Mouse (Mus musculus): ENCODE measurements around the gene Crim1. TPM values are rescaled to one million over a fixed set of nuclear protein-coding genes. Genes with fewer than 3 reads are reported as not detected.
A peak's percentile ranks its signal among the peaks of the same experiment; 100 is the strongest.

Crim1 gene
- polyA plus RNA-seq, 1 experiment from 2014 or later: 11.9 TPM

- ATAC-seq (ENCODE audit: low FRiP score, low TSS enrichment) (no peak), DNase-seq (peak; percentile 28)
- Histone ChIP-seq H3K4me2 (ENCODE audit: low read length) (peak overlapping the region; percentile 98), H3K9me3 (ENCODE audit: control insufficient read depth, low read length) (no peaks in the 10 kb centered on the region), H3K36me3 (ENCODE audit: control insufficient read depth, insufficient read depth, low read length) (no peaks in the 10 kb centered on the region), H3K27me3 (ENCODE audit: control insufficient read depth, insufficient read depth, low read length) (no peaks in the 10 kb centered on the region), H3K4me3 (replicated peaks; ENCODE audit: low read depth, low read length) (peak overlapping the region; percentile 74), H3K4me1 (ENCODE audit: control insufficient read depth, insufficient read depth, low read length) (peaks cover 27% of the 10 kb centered on the region), H3K27ac (replicated peaks; ENCODE audit: low read depth, low read length) (no peak overlapping the region), H3K9ac (replicated peaks; ENCODE audit: low read length) (no peak overlapping the region; the same call in 1 of the 2 replicates)
- WGBS: 44% methylated on average over 3 of the region's 3 CpGs
Observed at GRCm38 (mm10) chr17:78202756-78203155, 2.7 kb downstream of the Crim1 start.

DNA sequence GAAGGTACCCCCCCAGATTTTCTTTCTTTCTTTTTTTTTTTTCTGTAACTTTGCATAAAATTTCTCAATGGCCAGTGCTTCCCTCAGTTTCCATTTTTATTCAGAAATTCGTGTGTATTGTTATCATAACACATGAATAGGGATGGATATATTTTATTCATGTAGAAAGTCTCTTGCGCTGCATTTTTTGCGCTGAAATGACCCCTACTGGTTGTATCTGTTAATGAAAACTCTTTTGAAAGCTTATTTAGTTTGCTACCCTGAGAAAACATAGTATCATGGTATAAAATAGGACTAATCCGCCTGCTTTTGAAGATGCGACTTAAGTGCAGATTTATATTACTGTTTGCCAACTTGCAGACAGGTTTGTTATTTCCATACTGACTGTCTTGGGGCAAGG, 3.4 kb downstream of the Crim1 start:
- peaks cover 27% of the 10 kb centered on the region for H3K4me1 ChIP-seq (ENCODE audit: control insufficient read depth, insufficient read depth, low read length)
- ATAC-seq (ENCODE audit: low FRiP score, low TSS enrichment) (no peak), DNase-seq (peak; percentile 82)
- H3K36me3 ChIP-seq (ENCODE audit: control insufficient read depth, insufficient read depth, low read length): no peaks in the 10 kb centered on the region
- no peak overlapping the region for H3K27ac ChIP-seq (replicated peaks; ENCODE audit: low read depth, low read length)
- WGBS: 36% methylated on average over 5 of the region's 5 CpGs
- no peaks in the 10 kb centered on the region for H3K9me3 ChIP-seq (ENCODE audit: control insufficient read depth, low read length)
- H3K27me3 ChIP-seq (ENCODE audit: control insufficient read depth, insufficient read depth, low read length): no peaks in the 10 kb centered on the region
- 0 out of 2 replicates have a peak overlapping the region, but pooled peaks have one; percentile 10 for H3K9ac ChIP-seq (replicated peaks; ENCODE audit: low read length)
- peak overlapping the region; percentile 74 for H3K4me3 ChIP-seq (replicated peaks; ENCODE audit: low read depth, low read length)
- peak overlapping the region; percentile 98 for H3K4me2 ChIP-seq (ENCODE audit: low read length)

- Histone ChIP-seq H3K4me1 (ENCODE audit: control insufficient read depth, insufficient read depth, low read length) (peaks cover 27% of the 10 kb centered on the region), H3K36me3 (ENCODE audit: control insufficient read depth, insufficient read depth, low read length) (no peaks in the 10 kb centered on the region), H3K9me3 (ENCODE audit: control insufficient read depth, low read length) (no peaks in the 10 kb centered on the region), H3K4me3 (replicated peaks; ENCODE audit: low read depth, low read length) (no peak overlapping the region), H3K4me2 (ENCODE audit: low read length) (no peak overlapping the region), H3K9ac (replicated peaks; ENCODE audit: low read length) (no peak overlapping the region), H3K27me3 (ENCODE audit: control insufficient read depth, insufficient read depth, low read length) (no peaks in the 10 kb centered on the region), H3K27ac (replicated peaks; ENCODE audit: low read depth, low read length) (no peak overlapping the region)
- 63% methylated on average over 2 of the region's 2 CpGs for WGBS
- no peak for ATAC-seq (ENCODE audit: low FRiP score, low TSS enrichment)
- DNase-seq: no peak
Observed at GRCm38 (mm10) chr17:78206421-78206820, 6.4 kb downstream of the Crim1 start.

- ATAC-seq (ENCODE audit: low FRiP score, low TSS enrichment): no peak
- Histone ChIP-seq H3K9me3 (ENCODE audit: control insufficient read depth, low read length) (no peaks in the 10 kb centered on the region), H3K4me1 (ENCODE audit: control insufficient read depth, insufficient read depth, low read length) (peaks cover 21% of the 10 kb centered on the region; the same call in 1 of the 2 replicates), H3K27me3 (ENCODE audit: control insufficient read depth, insufficient read depth, low read length) (no peaks in the 10 kb centered on the region), H3K27ac (replicated peaks; ENCODE audit: low read depth, low read length) (no peak overlapping the region), H3K4me3 (replicated peaks; ENCODE audit: low read depth, low read length) (no peak overlapping the region), H3K9ac (replicated peaks; ENCODE audit: low read length) (no peak overlapping the region), H3K4me2 (ENCODE audit: low read length) (no peak overlapping the region), H3K36me3 (ENCODE audit: control insufficient read depth, insufficient read depth, low read length) (no peaks in the 10 kb centered on the region)
- WGBS: 90% methylated on average over 3 of the region's 3 CpGs
- DNase-seq: no peak
Observed at GRCm38 (mm10) chr17:78207246-78207645, 7.2 kb downstream of the Crim1 start.

DNA sequence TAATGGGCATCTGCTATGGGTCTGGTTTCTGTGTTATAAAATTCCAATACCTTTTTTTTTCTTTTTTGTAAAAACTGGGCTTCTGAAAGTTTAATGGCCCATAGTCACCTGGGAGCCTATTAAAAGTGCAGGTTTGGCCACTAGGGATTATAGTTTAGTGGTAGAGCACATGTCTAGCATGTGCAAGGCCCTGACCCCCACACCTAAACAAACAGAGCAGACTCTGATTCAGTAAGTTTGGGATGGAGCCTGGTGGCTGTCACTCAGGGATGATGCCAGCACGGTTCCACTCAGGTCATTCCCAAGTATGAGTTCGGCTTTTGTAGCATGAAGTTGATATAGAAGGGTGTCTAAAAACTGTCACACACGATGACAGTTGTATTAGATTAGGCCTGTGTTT, 8.8 kb downstream of the Crim1 start:
- DNase-seq: no peak
- H3K36me3 ChIP-seq (ENCODE audit: control insufficient read depth, insufficient read depth, low read length): no peaks in the 10 kb centered on the region
- H3K4me3 ChIP-seq (replicated peaks; ENCODE audit: low read depth, low read length): no peak overlapping the region
- H3K9ac ChIP-seq (replicated peaks; ENCODE audit: low read length): no peak overlapping the region
- ATAC-seq (ENCODE audit: low FRiP score, low TSS enrichment): no peak
- peaks cover 9% of the 10 kb centered on the region; the same call in 1 of the 2 replicates for H3K4me1 ChIP-seq (ENCODE audit: control insufficient read depth, insufficient read depth, low read length)
- no peak overlapping the region for H3K4me2 ChIP-seq (ENCODE audit: low read length)
- no peak overlapping the region for H3K27ac ChIP-seq (replicated peaks; ENCODE audit: low read depth, low read length)
- H3K9me3 ChIP-seq (ENCODE audit: control insufficient read depth, low read length): no peaks in the 10 kb centered on the region
- 91% methylated on average over 3 of the region's 3 CpGs for WGBS
- no peaks in the 10 kb centered on the region for H3K27me3 ChIP-seq (ENCODE audit: control insufficient read depth, insufficient read depth, low read length)

- Histone ChIP-seq H3K27me3 (ENCODE audit: control insufficient read depth, insufficient read depth, low read length) (no peaks in the 10 kb centered on the region), H3K4me2 (ENCODE audit: low read length) (no peak overlapping the region), H3K27ac (replicated peaks; ENCODE audit: low read depth, low read length) (no peak overlapping the region), H3K9ac (replicated peaks; ENCODE audit: low read length) (no peak overlapping the region), H3K4me1 (ENCODE audit: control insufficient read depth, insufficient read depth, low read length) (0 out of 2 replicates have a peak, but pooled peaks cover 5% of the 10 kb centered on the region), H3K36me3 (ENCODE audit: control insufficient read depth, insufficient read depth, low read length) (no peaks in the 10 kb centered on the region), H3K4me3 (replicated peaks; ENCODE audit: low read depth, low read length) (no peak overlapping the region), H3K9me3 (ENCODE audit: control insufficient read depth, low read length) (no peaks in the 10 kb centered on the region)
- 93% methylated on average over 2 of the region's 2 CpGs for WGBS
- DNase-seq: no peak
- ATAC-seq (ENCODE audit: low FRiP score, low TSS enrichment): no peak
Observed at GRCm38 (mm10) chr17:78209646-78210045, 9.6 kb downstream of the Crim1 start.

DNA sequence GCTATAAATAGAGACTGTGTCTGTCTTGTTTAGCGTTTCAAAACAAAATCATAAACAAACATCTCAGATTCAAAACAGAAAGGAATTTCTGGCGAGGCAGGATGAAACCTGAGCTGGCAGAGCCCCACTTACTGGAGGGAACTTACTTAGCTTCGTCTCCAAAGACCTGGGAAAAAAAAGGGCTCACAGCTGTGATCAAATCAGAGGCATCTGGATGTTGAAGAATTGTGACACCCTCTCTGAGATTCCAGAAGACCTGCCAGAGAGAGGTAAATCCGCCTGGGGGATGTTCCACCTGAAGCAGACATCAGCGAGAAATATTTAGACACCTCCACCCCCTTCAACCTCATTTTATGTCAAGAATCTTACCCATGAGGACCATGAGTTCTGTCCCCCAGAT, 11.8 kb downstream of the Crim1 start:
- no peak overlapping the region for H3K27ac ChIP-seq (replicated peaks; ENCODE audit: low read depth, low read length)
- H3K4me1 ChIP-seq (ENCODE audit: control insufficient read depth, insufficient read depth, low read length): no peaks in the 10 kb centered on the region
- 77% methylated on average over 5 of the region's 5 CpGs for WGBS
- DNase-seq (no peak), ATAC-seq (ENCODE audit: low FRiP score, low TSS enrichment) (no peak)
- no peak overlapping the region for H3K4me2 ChIP-seq (ENCODE audit: low read length)
- no peak overlapping the region for H3K4me3 ChIP-seq (replicated peaks; ENCODE audit: low read depth, low read length)
- H3K9me3 ChIP-seq (ENCODE audit: control insufficient read depth, low read length): no peaks in the 10 kb centered on the region
- no peaks in the 10 kb centered on the region for H3K36me3 ChIP-seq (ENCODE audit: control insufficient read depth, insufficient read depth, low read length)
- no peak overlapping the region for H3K9ac ChIP-seq (replicated peaks; ENCODE audit: low read length)
- no peaks in the 10 kb centered on the region for H3K27me3 ChIP-seq (ENCODE audit: control insufficient read depth, insufficient read depth, low read length)

DNA sequence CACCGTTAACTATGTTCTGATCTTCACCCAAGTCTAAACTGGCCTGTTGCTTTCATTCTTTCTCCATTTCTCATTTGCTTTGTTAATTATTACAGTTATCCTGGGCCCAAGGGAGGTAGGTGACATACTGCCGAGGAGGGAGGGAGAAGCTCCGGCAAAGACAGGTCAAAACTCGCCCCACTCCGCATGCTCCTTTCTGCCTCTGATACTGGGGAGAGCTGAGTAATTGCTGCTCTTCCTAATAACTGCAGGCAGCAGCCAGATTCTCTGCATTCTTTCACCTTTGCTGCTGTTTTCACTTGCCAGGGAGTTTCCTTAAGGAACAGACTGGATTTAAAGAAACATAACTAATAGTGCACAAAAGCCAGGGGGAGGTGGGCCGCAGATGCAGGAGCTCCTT, 13.1 kb downstream of the Crim1 start:
- H3K36me3 ChIP-seq (ENCODE audit: control insufficient read depth, insufficient read depth, low read length): no peaks in the 10 kb centered on the region
- no peak overlapping the region for H3K27ac ChIP-seq (replicated peaks; ENCODE audit: low read depth, low read length)
- DNase-seq (no peak), ATAC-seq (ENCODE audit: low FRiP score, low TSS enrichment) (no peak)
- 82% methylated on average over 6 of the region's 6 CpGs for WGBS
- H3K4me1 ChIP-seq (ENCODE audit: control insufficient read depth, insufficient read depth, low read length): no peaks in the 10 kb centered on the region
- no peaks in the 10 kb centered on the region for H3K27me3 ChIP-seq (ENCODE audit: control insufficient read depth, insufficient read depth, low read length)
- H3K4me2 ChIP-seq (ENCODE audit: low read length): no peak overlapping the region
- no peaks in the 10 kb centered on the region for H3K9me3 ChIP-seq (ENCODE audit: control insufficient read depth, low read length)
- H3K9ac ChIP-seq (replicated peaks; ENCODE audit: low read length): no peak overlapping the region
- H3K4me3 ChIP-seq (replicated peaks; ENCODE audit: low read depth, low read length): no peak overlapping the region

GRCm38 (mm10) chr17:78216526-78216925, 16.5 kb downstream of the Crim1 start:
- no peaks in the 10 kb centered on the region for H3K9me3 ChIP-seq (ENCODE audit: control insufficient read depth, low read length)
- no peaks in the 10 kb centered on the region for H3K27me3 ChIP-seq (ENCODE audit: control insufficient read depth, insufficient read depth, low read length)
- no peak for DNase-seq
- no peaks in the 10 kb centered on the region for H3K4me1 ChIP-seq (ENCODE audit: control insufficient read depth, insufficient read depth, low read length)
- H3K4me3 ChIP-seq (replicated peaks; ENCODE audit: low read depth, low read length): no peak overlapping the region
- H3K4me2 ChIP-seq (ENCODE audit: low read length): no peak overlapping the region
- no peaks in the 10 kb centered on the region for H3K36me3 ChIP-seq (ENCODE audit: control insufficient read depth, insufficient read depth, low read length)
- 80% methylated on average over 3 of the region's 3 CpGs for WGBS
- no peak overlapping the region for H3K27ac ChIP-seq (replicated peaks; ENCODE audit: low read depth, low read length)
- H3K9ac ChIP-seq (replicated peaks; ENCODE audit: low read length): no peak overlapping the region
- ATAC-seq (ENCODE audit: low FRiP score, low TSS enrichment): no peak

Data from midbrain, embryonic 14.5 days (tissue).